Mouse (Mus musculus) CH12.LX (cell line): ENCODE measurements at regions not wholly inside any gene's neighbourhood (a gene's known extent, or its start where the extent isn't known, plus 50 kb on each side); places are given as distances from the start of the nearest gene placed in this dataset.

Source experiments
- CTCF ChIP-seq, 2 experiments: IDR thresholded peaks in 1 of 2; conservative IDR thresholded peaks in 1 of 2; 2 replicates each; pipeline ENCODE4 v1.5.1; 2011 to 2012; ENCODE audit warnings: low read depth in 2 of 2, low read length in 2 of 2, improper control_type of control experiment in 1 of 2, inconsistent platforms in 1 of 2, mild to moderate bottlenecking in 1 of 2, moderate library complexity in 1 of 2
- EP300 ChIP-seq: IDR thresholded peaks from 2 replicates; pipeline ENCODE4 v1.6.1; 2011; ENCODE audit warnings: low read length, improper control_type of control experiment
- JUND ChIP-seq: conservative IDR thresholded peaks from 2 replicates; pipeline ENCODE4 v1.6.1; 2011; ENCODE audit warnings: low read depth, low read length, improper control_type of control experiment
- POLR2A ChIP-seq: IDR thresholded peaks from 2 replicates; pipeline ENCODE4 v1.6.1; 2011; ENCODE audit warnings: low read depth, mild to moderate bottlenecking, improper control_type of control experiment, low read length
- USF1 ChIP-seq: IDR thresholded peaks from 2 replicates; pipeline ENCODE4 v1.6.1; 2014; ENCODE audit warnings: low read depth, mild to moderate bottlenecking, inconsistent platforms, low read length, improper control_type of control experiment

DNA sequence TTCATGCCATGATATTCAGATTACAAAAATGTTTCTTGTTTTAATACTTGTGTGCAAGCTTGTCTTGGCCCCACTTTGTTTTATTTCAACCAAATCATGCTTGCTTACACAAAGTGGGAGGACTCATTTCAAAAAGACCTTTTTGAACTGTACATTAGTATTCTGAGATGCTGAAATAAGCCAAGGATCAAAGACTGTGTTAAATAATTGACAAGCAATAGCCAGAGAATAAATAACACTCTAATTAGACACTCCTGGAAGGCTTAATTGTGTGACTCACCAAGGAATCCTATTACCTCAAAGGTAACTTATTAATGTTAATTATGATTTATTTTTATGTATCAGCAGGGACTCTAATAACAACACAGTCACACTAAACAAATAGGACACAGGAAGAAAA lies 212.2 kb downstream of the Pcdh20 start:
- TF ChIP-seq EP300 (no peak), POLR2A (no peak), USF1 (no peak), JUND (no peak), CTCF (conservative IDR thresholded peaks at IDR 0.05 in 1 of 2, IDR thresholded peaks at IDR 0.05 in 1 of 2; ENCODE audit: low read depth in 2 of 2, low read length in 2 of 2) (no peak)
